Mouse (Mus musculus): ENCODE measurements at regions not wholly inside any gene's neighbourhood (a gene's known extent, or its start where the extent isn't known, plus 50 kb on each side); places are given as distances from the start of the nearest gene placed in this dataset.

- no peak for DNase-seq (ENCODE audit: low spot score in 2 of 2)
- no peak for TF ChIP-seq CTCF (conservative IDR thresholded peaks at IDR 0.05)
- Histone ChIP-seq H3K27ac (no peak overlapping the region), H3K4me3 (no peak overlapping the region)
Observed at GRCm38 (mm10) chr1:94366606-94367005, 314.3 kb upstream of the Pdcd1 start.

- no peak for DNase-seq (ENCODE audit: low spot score in 2 of 2)
- H3K27ac ChIP-seq = no peak overlapping the region
- no peak overlapping the region for H3K4me3 ChIP-seq
- TF ChIP-seq CTCF (conservative IDR thresholded peaks at IDR 0.05) = no peak
Observed at GRCm38 (mm10) chr1:94356996-94357395, 304.6 kb upstream of the Pdcd1 start.

- no peak for TF ChIP-seq CTCF (conservative IDR thresholded peaks at IDR 0.05)
- no peak for DNase-seq (ENCODE audit: low spot score in 2 of 2)
- Histone ChIP-seq H3K4me3 (no peak overlapping the region), H3K27ac (no peak overlapping the region)
Observed at GRCm38 (mm10) chr1:94355873-94356272, 303.5 kb upstream of the Pdcd1 start.

DNA sequence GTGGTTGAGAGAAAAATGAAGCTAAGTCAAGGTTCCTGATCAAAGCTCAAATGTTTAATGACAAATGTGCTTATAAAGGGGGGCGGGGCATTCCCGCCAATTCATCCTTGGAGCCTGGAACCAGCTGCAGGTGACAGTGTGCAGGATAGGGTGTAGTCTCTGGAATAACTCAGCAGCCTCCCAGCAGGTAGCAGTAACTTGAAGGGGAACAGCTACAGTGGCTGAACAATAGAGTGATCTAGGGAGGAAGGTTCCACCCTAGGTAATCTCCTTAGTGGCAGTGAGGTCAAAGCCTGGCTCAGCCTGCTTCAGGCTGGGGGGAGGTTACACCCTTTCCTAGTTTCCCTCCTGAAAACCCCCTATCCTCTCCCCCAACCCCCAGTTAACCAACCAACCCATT is 290.2 kb upstream of the Pdcd1 start:
- Histone ChIP-seq H3K27ac (no peak overlapping the region), H3K4me3 (no peak overlapping the region)
- no peak for TF ChIP-seq CTCF (conservative IDR thresholded peaks at IDR 0.05)
- no peak for DNase-seq (ENCODE audit: low spot score in 2 of 2)

DNA sequence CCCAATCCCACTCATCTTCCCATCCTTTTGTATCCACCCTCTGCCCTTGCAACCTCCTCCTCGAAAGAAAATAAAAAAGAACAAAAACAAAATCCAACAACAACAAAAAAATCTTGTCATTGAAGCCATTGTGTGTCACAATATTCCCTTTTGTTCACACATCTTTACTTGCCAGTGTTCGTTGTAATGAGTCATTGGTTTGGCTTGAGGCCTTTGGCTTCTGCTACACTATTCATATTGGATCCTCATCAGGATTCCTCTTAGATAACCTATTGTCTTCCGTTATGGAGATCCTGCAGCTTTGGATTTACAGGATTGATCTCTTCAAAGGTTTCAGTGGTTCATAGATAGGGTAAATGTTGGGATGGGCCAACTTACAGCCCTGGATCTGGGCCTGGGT is 288.9 kb upstream of the Pdcd1 start:
- no peak for TF ChIP-seq CTCF (conservative IDR thresholded peaks at IDR 0.05)
- no peak overlapping the region for H3K4me3 ChIP-seq
- 0 out of 2 replicates have a peak overlapping the region, but pooled peaks have one; percentile 28 for H3K27ac ChIP-seq
- no peak for DNase-seq (ENCODE audit: low spot score in 2 of 2)

GRCm38 (mm10) chr1:94318029-94318428 is 265.7 kb upstream of the Pdcd1 start:
- Histone ChIP-seq H3K27ac (no peak overlapping the region), H3K4me3 (no peak overlapping the region)
- DNase-seq (ENCODE audit: low spot score in 2 of 2) = no peak
- no peak for TF ChIP-seq CTCF (conservative IDR thresholded peaks at IDR 0.05)

DNA sequence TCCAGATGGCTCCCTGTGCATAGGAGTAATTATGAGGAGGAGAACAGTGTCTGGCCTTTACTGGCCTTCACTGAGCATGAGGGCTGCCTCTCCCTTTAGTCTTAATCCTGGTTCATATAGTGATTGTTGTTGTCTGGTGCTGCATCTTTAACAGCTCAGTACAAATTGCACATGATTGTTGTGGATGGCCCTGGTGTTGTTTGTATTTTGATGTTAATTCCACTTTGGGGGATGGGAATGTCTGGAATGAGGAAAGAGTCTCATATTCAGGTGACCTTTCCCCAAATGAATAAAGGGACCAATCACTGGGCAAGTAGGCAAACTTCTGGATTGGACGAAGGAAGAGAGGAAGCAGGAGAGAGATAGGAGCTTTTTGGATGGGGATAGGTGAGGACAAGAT is 246.0 kb upstream of the Pdcd1 start:
- Histone ChIP-seq H3K4me3 (no peak overlapping the region), H3K27ac (no peak overlapping the region)
- DNase-seq (ENCODE audit: low spot score in 2 of 2) = no peak
- TF ChIP-seq CTCF (conservative IDR thresholded peaks at IDR 0.05) = no peak

DNA sequence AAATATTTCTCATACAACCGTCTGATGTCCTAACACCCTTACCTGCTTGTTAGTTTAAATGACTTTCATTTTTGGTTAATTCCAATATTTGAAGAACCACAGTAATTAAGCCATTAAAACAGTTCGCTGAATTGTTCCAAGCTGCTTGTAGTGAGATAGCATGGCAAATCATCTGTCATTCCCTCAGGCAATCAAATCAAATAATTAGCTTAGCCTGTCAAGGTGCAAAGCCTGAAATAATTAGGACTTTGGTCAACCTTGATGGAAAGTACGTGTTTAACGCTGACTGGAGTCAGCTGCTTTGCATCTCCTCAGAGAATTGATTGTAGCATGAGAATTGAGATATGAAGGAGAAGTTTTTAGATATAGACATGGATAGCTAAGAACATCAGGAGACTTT is 220.2 kb upstream of the Pdcd1 start:
- no peak for TF ChIP-seq CTCF (conservative IDR thresholded peaks at IDR 0.05)
- Histone ChIP-seq H3K27ac (no peak overlapping the region), H3K4me3 (no peak overlapping the region)
- DNase-seq (ENCODE audit: low spot score in 2 of 2) = no peak

DNA sequence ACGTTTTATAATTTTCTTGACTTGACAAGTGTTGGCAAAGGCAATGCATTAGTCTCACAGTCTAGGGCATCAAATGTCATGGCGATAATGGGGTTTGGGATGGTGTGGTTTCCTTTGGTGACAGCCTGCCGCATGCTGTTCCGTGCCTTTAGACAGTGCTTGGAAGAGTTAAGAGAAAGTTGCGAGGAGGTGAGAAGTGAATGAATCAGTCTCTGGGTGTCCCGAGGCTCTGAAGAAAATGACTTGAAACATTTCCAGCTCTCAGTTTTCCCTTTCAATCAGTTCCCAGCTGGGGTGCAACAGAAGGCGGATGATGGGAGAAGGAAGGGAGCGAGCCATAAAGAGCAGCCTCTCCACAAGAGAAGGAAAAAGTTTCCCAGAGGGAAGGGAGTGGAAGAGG is 211.0 kb upstream of the Pdcd1 start:
- H3K27ac ChIP-seq = no peak overlapping the region
- no peak overlapping the region for H3K4me3 ChIP-seq
- DNase-seq (ENCODE audit: low spot score in 2 of 2) = peak; percentile 26 to 61
- TF ChIP-seq CTCF (conservative IDR thresholded peaks at IDR 0.05) = no peak

GRCm38 (mm10) chr1:94235426-94235825 is 183.1 kb upstream of the Pdcd1 start:
- TF ChIP-seq CTCF (conservative IDR thresholded peaks at IDR 0.05) = no peak

DNA sequence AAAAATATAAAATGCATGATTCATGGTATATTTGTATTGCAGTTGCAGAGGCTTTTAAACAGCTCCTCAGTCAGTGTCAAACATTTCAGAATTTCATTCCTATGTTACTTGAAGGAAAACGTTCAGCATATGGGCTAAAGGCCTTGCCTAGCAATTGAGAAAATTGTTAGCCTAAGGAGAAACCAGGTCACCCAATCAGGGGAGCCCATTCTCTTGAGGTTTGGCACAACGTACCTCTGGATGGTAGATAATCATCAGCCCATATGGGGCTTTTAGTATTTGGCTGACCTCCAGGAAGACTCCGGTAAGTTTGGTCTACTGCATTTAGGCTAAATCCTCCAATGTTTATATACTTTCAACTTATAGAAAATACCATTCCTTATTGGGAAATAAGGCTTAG is 168.7 kb upstream of the Pdcd1 start:
- Histone ChIP-seq H3K4me3 (no peak overlapping the region), H3K27ac (no peak overlapping the region)
- no peak for DNase-seq (ENCODE audit: low spot score in 2 of 2)
- no peak for TF ChIP-seq CTCF (conservative IDR thresholded peaks at IDR 0.05)

More at GRCm38 (mm10) chr1:94235426-94235825, 183.1 kb upstream of the Pdcd1 start:
- Histone ChIP-seq H3K27ac (no peak overlapping the region), H3K4me3 (no peak overlapping the region)
- no peak for DNase-seq (ENCODE audit: low spot score in 2 of 2)

DNA sequence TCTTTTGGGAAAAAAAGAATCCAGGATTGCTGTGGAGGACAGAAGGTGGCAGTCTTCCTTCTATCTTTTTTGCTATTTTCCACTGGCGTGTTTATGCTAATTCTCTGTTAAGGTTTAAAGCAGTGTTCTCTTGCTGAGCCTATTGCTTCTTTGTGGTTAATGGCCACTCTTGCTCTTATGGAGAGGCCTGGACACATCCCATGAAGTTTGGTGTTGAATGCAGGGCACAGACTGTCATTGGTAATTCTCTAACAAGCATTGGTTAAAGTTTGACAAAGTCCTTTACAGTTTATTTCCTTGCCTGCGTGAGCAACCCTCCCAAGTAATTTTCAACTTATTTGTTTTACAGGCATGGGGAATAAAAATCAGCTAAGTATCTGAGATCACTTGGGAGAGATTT is 165.1 kb upstream of the Pdcd1 start:
- peak; percentile 50 for TF ChIP-seq CTCF (conservative IDR thresholded peaks at IDR 0.05)
- Histone ChIP-seq H3K27ac (no peak overlapping the region), H3K4me3 (no peak overlapping the region)
- DNase-seq (ENCODE audit: low spot score in 2 of 2) = no peak

GRCm38 (mm10) chr1:94208929-94209328 is 156.6 kb upstream of the Pdcd1 start:
- no peak overlapping the region for H3K27ac ChIP-seq
- no peak for TF ChIP-seq CTCF (conservative IDR thresholded peaks at IDR 0.05)
- DNase-seq (ENCODE audit: low spot score in 2 of 2) = no peak

DNA sequence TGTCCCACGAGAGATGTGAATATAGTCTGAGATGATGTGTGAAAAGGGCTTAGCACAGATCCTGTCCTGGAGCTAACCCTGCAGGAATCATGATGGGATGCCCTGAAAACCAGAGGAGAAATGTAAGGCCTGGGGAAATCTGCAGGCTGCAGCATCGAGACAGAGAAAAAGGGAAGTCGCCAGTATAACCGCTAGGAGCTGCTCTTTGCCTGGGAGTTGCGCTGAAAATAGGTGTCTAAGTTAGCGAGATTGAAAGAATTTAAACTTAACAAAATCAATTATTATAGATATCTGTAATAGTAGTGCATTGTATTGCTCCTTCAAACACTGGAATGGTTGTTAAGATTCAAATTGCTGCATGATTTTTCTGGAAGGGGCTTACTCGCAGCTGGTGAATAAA is 155.5 kb upstream of the Pdcd1 start:
- TF ChIP-seq CTCF (conservative IDR thresholded peaks at IDR 0.05) = no peak; the same call in 1 of the 2 replicates
- no peak for DNase-seq (ENCODE audit: low spot score in 2 of 2)
- Histone ChIP-seq H3K27ac (no peak overlapping the region), H3K4me3 (no peak overlapping the region)

More at GRCm38 (mm10) chr1:94208929-94209328, 156.6 kb upstream of the Pdcd1 start:
- H3K4me3 ChIP-seq = no peak overlapping the region

GRCm38 (mm10) chr1:94203281-94203680 is 150.9 kb upstream of the Pdcd1 start:
- no peak for DNase-seq (ENCODE audit: low spot score in 2 of 2)

More at GRCm38 (mm10) chr1:94203281-94203680, 150.9 kb upstream of the Pdcd1 start:
- no peak for TF ChIP-seq CTCF (conservative IDR thresholded peaks at IDR 0.05)
- no peak overlapping the region for H3K4me3 ChIP-seq
- H3K27ac ChIP-seq = no peak overlapping the region

All from layer of hippocampus, adult 2 months (tissue).